Mouse (Mus musculus): ENCODE measurements around the gene Zfp563. TPM values are rescaled to one million over a fixed set of nuclear protein-coding genes. Genes with fewer than 3 reads are reported as not detected.

The Zfp563 gene
- 10 to 100 TPM in 1 of 2 experiments, 1 to 10 TPM in 1; 7.2 to 10.8 TPM for total RNA-seq (2021)
- long read RNA-seq, experiment 1, full-length matches to known transcripts = 3 of 3 reads
- long read RNA-seq, experiment 1, partial matches to known transcripts = 0 of 3 reads
- long read RNA-seq, experiment 1, other reads (novel, unspliced or antisense) = 0 of 3 reads
- long read RNA-seq, experiment 2, partial matches to known transcripts = 0 of 3 reads
- long read RNA-seq, experiment 2, other reads (novel, unspliced or antisense) = 0 of 3 reads

GRCm38 (mm10) chr17:33089220-33089949, at the start of gene Zfp563:
Gene Zfp563, plus strand, starts transcription at chr17:33089310.
- DNase-seq (ENCODE audit: low spot score in 2 of 2) = peak; percentile 88 to 91

GRCm38 (mm10) chr17:33058791-33059190, 30.3 kb upstream of the Zfp563 start:
- DNase-seq (ENCODE audit: low spot score in 2 of 2) = no peak

GRCm38 (mm10) chr17:33063001-33063400, 26.1 kb upstream of the Zfp563 start:
- DNase-seq (ENCODE audit: low spot score in 2 of 2) = no peak

GRCm38 (mm10) chr17:33067958-33068357, 21.2 kb upstream of the Zfp563 start, which contains the start of gene 4921501E09Rik:
Gene 4921501E09Rik, minus strand, starts transcription at chr17:33068058.
- no peak for DNase-seq (ENCODE audit: low spot score in 2 of 2)

GRCm38 (mm10) chr17:33091630-33092029, 2.5 kb downstream of the Zfp563 start:
- DNase-seq (ENCODE audit: low spot score in 2 of 2) = no peak

- peak; percentile 71 to 72 for DNase-seq (ENCODE audit: low spot score in 2 of 2)
Observed at GRCm38 (mm10) chr17:33092391-33093193, 3.5 kb downstream of the Zfp563 start.

GRCm38 (mm10) chr17:33097396-33097795, 8.3 kb downstream of the Zfp563 start:
- no peak for DNase-seq (ENCODE audit: low spot score in 2 of 2)

- no peak for DNase-seq (ENCODE audit: low spot score in 2 of 2)
Observed at GRCm38 (mm10) chr17:33124546-33124945, 35.4 kb downstream of the Zfp563 start.

- DNase-seq (ENCODE audit: low spot score in 2 of 2) = no peak
Observed at GRCm38 (mm10) chr17:33126257-33126656, 37.1 kb downstream of the Zfp563 start.

- no peak for DNase-seq (ENCODE audit: low spot score in 2 of 2)
Observed at GRCm38 (mm10) chr17:33139261-33139820, 50.2 kb downstream of the Zfp563 start, which contains the start of gene Morc2b. Gene Morc2b, minus strand, starts transcription at chr17:33139683.

Other genes starting within 250 kb of the Zfp563 start
- gene Zfp870, start 197.7 kb upstream of the Zfp563 start, total RNA-seq (2021) = 10 to 100 TPM in 1 of 2 experiments, 1 to 10 TPM in 1; 8.4 to 11.3 TPM
- gene Cyp4f14, start 172.0 kb upstream of the Zfp563 start, total RNA-seq (2021) = 1 to 10 TPM; 6.8 to 9.7 TPM
- gene Cyp4f13, start 141.9 kb upstream of the Zfp563 start, total RNA-seq (2021) = 10 to 100 TPM; 49.7 to 67.3 TPM
- 1 to 10 TPM; 5.6 to 5.7 TPM for gene Zfp472, start 123.5 kb upstream of the Zfp563 start, total RNA-seq (2021)
- 10 to 100 TPM; 10.1 to 12.3 TPM for gene Zfp952, start 96.2 kb upstream of the Zfp563 start, total RNA-seq (2021)
- 1 to 10 TPM; 5.2 to 6.4 TPM for gene Zfp763, start 55.9 kb upstream of the Zfp563 start, total RNA-seq (2021)
- gene 4921501E09Rik, start 21.3 kb upstream of the Zfp563 start, total RNA-seq (2021) = not detected
- not detected for gene Morc2b, start 50.4 kb downstream of the Zfp563 start, total RNA-seq (2021)
- gene Olfr55, start 79.1 kb downstream of the Zfp563 start, total RNA-seq (2021) = not detected
- gene Olfr239, start 102.0 kb downstream of the Zfp563 start, total RNA-seq (2021) = not detected
- gene Olfr1564, start 132.4 kb downstream of the Zfp563 start, total RNA-seq (2021) = not detected
- 1 to 10 TPM; 5.8 to 8.6 TPM for gene Zfp955a, start 165.8 kb downstream of the Zfp563 start, total RNA-seq (2021)
- under 1 TPM in 1 of 2 experiments, not detected in 1; 0.03 TPM for gene Olfr63, start 175.4 kb downstream of the Zfp563 start, total RNA-seq (2021)
- gene Zfp955b, start 200.2 kb downstream of the Zfp563 start, total RNA-seq (2021) = 10 to 100 TPM in 1 of 2 experiments, 1 to 10 TPM in 1; 8.3 to 10.6 TPM